Mouse (Mus musculus): ENCODE measurements around the gene Foxo1. TPM values are rescaled to one million over a fixed set of nuclear protein-coding genes. Genes with fewer than 3 reads are reported as not detected.

Foxo1 gene
- polyA plus RNA-seq, 1 experiment = 13.3 TPM

- Histone ChIP-seq H3K4me1 (ENCODE audit: control insufficient read depth, insufficient read depth, insufficient read length, low read length) (no peaks in the 10 kb centered on the region), H3K27me3 (ENCODE audit: control insufficient read depth, insufficient read depth, low read length) (no peaks in the 10 kb centered on the region), H3K27ac (ENCODE audit: insufficient read depth, low read depth, low read length) (no peak overlapping the region), H3K36me3 (ENCODE audit: control insufficient read depth, insufficient read depth, low read length) (no peaks in the 10 kb centered on the region), H3K4me3 (ENCODE audit: low read depth, low read length) (no peak overlapping the region)
- WGBS = 83% methylated on average over 6 of the region's 6 CpGs
- TF ChIP-seq POLR2A (IDR thresholded peaks at IDR 0.05; ENCODE audit: low read depth, low read length) (no peak), CTCF (IDR thresholded peaks at IDR 0.05; ENCODE audit: extremely low read depth, insufficient read length, insufficient replicate concordance, low read depth, low read length) (no peak)
Observed at GRCm38 (mm10) chr3:52364576-52364975, 96.4 kb downstream of the Foxo1 start.

GRCm38 (mm10) chr3:52369204-52369603, 101.1 kb downstream of the Foxo1 start:
- Histone ChIP-seq H3K27me3 (ENCODE audit: control insufficient read depth, insufficient read depth, low read length) (no peaks in the 10 kb centered on the region), H3K4me1 (ENCODE audit: control insufficient read depth, insufficient read depth, insufficient read length, low read length) (no peaks in the 10 kb centered on the region), H3K36me3 (ENCODE audit: control insufficient read depth, insufficient read depth, low read length) (no peaks in the 10 kb centered on the region), H3K27ac (ENCODE audit: insufficient read depth, low read depth, low read length) (no peak overlapping the region), H3K4me3 (ENCODE audit: low read depth, low read length) (no peak overlapping the region)
- WGBS = 83% methylated on average over 9 of the region's 9 CpGs
- TF ChIP-seq CTCF (IDR thresholded peaks at IDR 0.05; ENCODE audit: extremely low read depth, insufficient read length, insufficient replicate concordance, low read depth, low read length) (no peak), POLR2A (IDR thresholded peaks at IDR 0.05; ENCODE audit: low read depth, low read length) (no peak)

GRCm38 (mm10) chr3:52369881-52370428, 101.8 kb downstream of the Foxo1 start:
- Histone ChIP-seq H3K36me3 (ENCODE audit: control insufficient read depth, insufficient read depth, low read length) (no peaks in the 10 kb centered on the region), H3K27me3 (ENCODE audit: control insufficient read depth, insufficient read depth, low read length) (no peaks in the 10 kb centered on the region), H3K27ac (ENCODE audit: insufficient read depth, low read depth, low read length) (no peak overlapping the region), H3K4me1 (ENCODE audit: control insufficient read depth, insufficient read depth, insufficient read length, low read length) (no peaks in the 10 kb centered on the region), H3K4me3 (ENCODE audit: low read depth, low read length) (no peak overlapping the region)
- WGBS = 64% methylated on average over 7 of the region's 7 CpGs
- no peak for TF ChIP-seq CTCF (IDR thresholded peaks at IDR 0.05; ENCODE audit: extremely low read depth, insufficient read length, insufficient replicate concordance, low read depth, low read length)
- no peak for TF ChIP-seq POLR2A (IDR thresholded peaks at IDR 0.05; ENCODE audit: low read depth, low read length)

GRCm38 (mm10) chr3:52376974-52377373, 108.8 kb downstream of the Foxo1 start:
- TF ChIP-seq POLR2A (IDR thresholded peaks at IDR 0.05; ENCODE audit: low read depth, low read length) = no peak
- TF ChIP-seq CTCF (IDR thresholded peaks at IDR 0.05; ENCODE audit: extremely low read depth, insufficient read length, insufficient replicate concordance, low read depth, low read length) = no peak
- Histone ChIP-seq H3K27ac (ENCODE audit: insufficient read depth, low read depth, low read length) (no peak overlapping the region), H3K4me3 (ENCODE audit: low read depth, low read length) (no peak overlapping the region), H3K27me3 (ENCODE audit: control insufficient read depth, insufficient read depth, low read length) (no peaks in the 10 kb centered on the region), H3K36me3 (ENCODE audit: control insufficient read depth, insufficient read depth, low read length) (no peaks in the 10 kb centered on the region), H3K4me1 (ENCODE audit: control insufficient read depth, insufficient read depth, insufficient read length, low read length) (no peaks in the 10 kb centered on the region)
- WGBS = 76% methylated on average over 5 of the region's 5 CpGs

GRCm38 (mm10) chr3:52383351-52383750, 115.2 kb downstream of the Foxo1 start:
- WGBS = 66% methylated on average over 7 of the region's 7 CpGs
- TF ChIP-seq POLR2A (IDR thresholded peaks at IDR 0.05; ENCODE audit: low read depth, low read length) = no peak
- no peak for TF ChIP-seq CTCF (IDR thresholded peaks at IDR 0.05; ENCODE audit: extremely low read depth, insufficient read length, insufficient replicate concordance, low read depth, low read length)
- no peaks in the 10 kb centered on the region for H3K36me3 ChIP-seq (ENCODE audit: control insufficient read depth, insufficient read depth, low read length)
- H3K27ac ChIP-seq (ENCODE audit: insufficient read depth, low read depth, low read length) = no peak overlapping the region
- H3K4me1 ChIP-seq (ENCODE audit: control insufficient read depth, insufficient read depth, insufficient read length, low read length) = no peaks in the 10 kb centered on the region
- H3K27me3 ChIP-seq (ENCODE audit: control insufficient read depth, insufficient read depth, low read length) = no peaks in the 10 kb centered on the region
- H3K4me3 ChIP-seq (ENCODE audit: low read depth, low read length) = no peak overlapping the region

- Histone ChIP-seq H3K27ac (ENCODE audit: insufficient read depth, low read depth, low read length) (no peak overlapping the region), H3K4me3 (ENCODE audit: low read depth, low read length) (no peak overlapping the region), H3K36me3 (ENCODE audit: control insufficient read depth, insufficient read depth, low read length) (no peaks in the 10 kb centered on the region), H3K27me3 (ENCODE audit: control insufficient read depth, insufficient read depth, low read length) (no peaks in the 10 kb centered on the region), H3K4me1 (ENCODE audit: control insufficient read depth, insufficient read depth, insufficient read length, low read length) (no peaks in the 10 kb centered on the region)
- no peak for TF ChIP-seq CTCF (IDR thresholded peaks at IDR 0.05; ENCODE audit: extremely low read depth, insufficient read length, insufficient replicate concordance, low read depth, low read length)
- no peak for TF ChIP-seq POLR2A (IDR thresholded peaks at IDR 0.05; ENCODE audit: low read depth, low read length)
- WGBS = 72% methylated on average over 8 of the region's 8 CpGs
Observed at GRCm38 (mm10) chr3:52386343-52386742, 118.2 kb downstream of the Foxo1 start.

- WGBS = 83% methylated on average over 7 of the region's 7 CpGs
- Histone ChIP-seq H3K36me3 (ENCODE audit: control insufficient read depth, insufficient read depth, low read length) (no peaks in the 10 kb centered on the region), H3K27ac (ENCODE audit: insufficient read depth, low read depth, low read length) (no peak overlapping the region), H3K27me3 (ENCODE audit: control insufficient read depth, insufficient read depth, low read length) (no peaks in the 10 kb centered on the region), H3K4me1 (ENCODE audit: control insufficient read depth, insufficient read depth, insufficient read length, low read length) (no peaks in the 10 kb centered on the region), H3K4me3 (ENCODE audit: low read depth, low read length) (no peak overlapping the region)
- TF ChIP-seq CTCF (IDR thresholded peaks at IDR 0.05; ENCODE audit: extremely low read depth, insufficient read length, insufficient replicate concordance, low read depth, low read length) (no peak), POLR2A (IDR thresholded peaks at IDR 0.05; ENCODE audit: low read depth, low read length) (no peak)
Observed at GRCm38 (mm10) chr3:52390321-52390720, 122.2 kb downstream of the Foxo1 start.

Data from small intestine, adult 2 months (tissue).